Mouse (Mus musculus) hindbrain, postnatal 0 days (tissue): ENCODE results near the gene Adgrg6. TPM values are rescaled to one million over a fixed set of nuclear protein-coding genes. Genes with fewer than 3 reads are reported as not detected.

Source experiments
- ATAC-seq: fragments of 200-750 bp; cut with Nextera tagmentation; 2 replicates; pipeline ENCODE4 v1.8.0; 2017; ENCODE audit warnings: mild to moderate bottlenecking, moderate TSS enrichment, moderate library complexity
- DNase-seq: peaks from one replicate; pipeline ENCODE4 v3.0.0-alpha.2; 2015; ENCODE audit warnings: low spot score
- H3K27ac ChIP-seq: fragments of 300-500 bp; sonication (generic); 2 replicates; pipeline ENCODE4 v1.5.1; 2014; ENCODE audit warnings: mild to moderate bottlenecking
- H3K27me3 ChIP-seq: fragments of 300-500 bp; sonication (generic); 2 replicates; pipeline ENCODE4 v1.6.1; 2014; ENCODE audit warnings: low read length, mixed read lengths; ENCODE audit not compliant: insufficient read depth
- H3K36me3 ChIP-seq: fragments of 300-500 bp; sonication (generic); 2 replicates; pipeline ENCODE4 v1.6.1; 2014; ENCODE audit warnings: low read length, mixed read lengths; ENCODE audit not compliant: insufficient read depth
- H3K4me1 ChIP-seq: fragments of 300-500 bp; sonication (generic); 2 replicates; pipeline ENCODE4 v1.6.1; 2014; ENCODE audit warnings: antibody characterized with exemption, low read length, mixed read lengths; ENCODE audit not compliant: insufficient read depth
- H3K4me2 ChIP-seq: fragments of 300-500 bp; sonication (generic); 2 replicates; pipeline ENCODE4 v1.6.1; 2014; ENCODE audit warnings: low read depth, mild to moderate bottlenecking, low read length, moderate library complexity, mixed read lengths
- H3K4me3 ChIP-seq: fragments of 300-500 bp; sonication (generic); 2 replicates; pipeline ENCODE4 v1.5.1; 2014; ENCODE audit warnings: low read length
- H3K9ac ChIP-seq: fragments of 300-500 bp; sonication (generic); replicated peaks from 2 replicates; pipeline ENCODE4 v1.6.1; 2014; ENCODE audit warnings: mild to moderate bottlenecking, low read length, moderate library complexity, mixed read lengths
- H3K9me3 ChIP-seq: fragments of 300-500 bp; sonication (generic); 2 replicates; pipeline ENCODE4 v1.6.1; 2016; ENCODE audit warnings: low read length, mixed read lengths
- CTCF ChIP-seq: IDR thresholded peaks from 2 replicates; pipeline ENCODE4 v1.5.1; 2016; ENCODE audit warnings: antibody characterized with exemption, control low read depth, low read depth
- WGBS: fragments of 180-500 bp; shearing (Covaris S2); extraction: QIAGEN DNeasy Blood & Tissue Kit; methylation state at CpG from one replicate; pipeline ENCODE4 v1.1.7; 2014; 5-methylcytosine and 5-hydroxymethylcytosine counted together
- polyA plus RNA-seq: library from polyadenylated mRNA; unstranded; fragments of >200 nt; fragmentation: Nextera tagmentation; extraction: Ambion mirVana; gene quantifications from 2 replicates; pipeline ENCODE4 v1.2.1, GENCODE M21; 2015
- total RNA-seq: library from RNA; depleted of rRNA; stranded (reverse); fragments of >200 nt; gene quantifications from 2 replicates; pipeline ENCODE4 v1.2.3, GENCODE M21; 2014

The Adgrg6 gene
- total and polyA plus RNA-seq, 2 experiments from 2014 or later = 2.2 to 6.1 TPM

DNA sequence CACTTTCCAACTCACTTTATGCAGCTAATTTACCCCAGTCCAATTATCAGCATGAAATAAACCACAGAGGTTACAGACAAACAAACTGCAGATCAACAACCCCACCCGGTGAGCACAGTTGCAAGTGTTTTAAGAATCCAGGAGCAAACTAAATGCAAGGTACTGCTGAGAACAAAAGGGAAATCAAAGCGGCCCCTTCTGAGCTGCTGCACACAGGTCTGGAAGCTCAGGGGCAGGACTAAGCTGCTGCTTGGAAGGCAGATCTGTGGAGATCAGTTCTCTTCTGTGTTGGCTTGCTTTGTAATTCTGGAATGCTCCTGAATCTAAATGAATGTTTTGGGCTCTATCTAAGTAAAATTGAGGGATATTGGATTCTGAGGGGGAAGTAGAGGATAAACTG, 25.2 kb upstream of the Adgrg6 start:
- Histone ChIP-seq H3K9ac (no peak overlapping the region), H3K4me2 (no peak overlapping the region), H3K27me3 (no peaks in the 10 kb centered on the region), H3K36me3 (no peaks in the 10 kb centered on the region), H3K4me3 (no peak overlapping the region), H3K27ac (no peak overlapping the region), H3K4me1 (no peaks in the 10 kb centered on the region), H3K9me3 (no peaks in the 10 kb centered on the region)
- TF ChIP-seq CTCF = no peak
- DNase-seq = no peak
- ATAC-seq = no peak
- 14% methylated on average over 2 of the region's 2 CpGs for WGBS

DNA sequence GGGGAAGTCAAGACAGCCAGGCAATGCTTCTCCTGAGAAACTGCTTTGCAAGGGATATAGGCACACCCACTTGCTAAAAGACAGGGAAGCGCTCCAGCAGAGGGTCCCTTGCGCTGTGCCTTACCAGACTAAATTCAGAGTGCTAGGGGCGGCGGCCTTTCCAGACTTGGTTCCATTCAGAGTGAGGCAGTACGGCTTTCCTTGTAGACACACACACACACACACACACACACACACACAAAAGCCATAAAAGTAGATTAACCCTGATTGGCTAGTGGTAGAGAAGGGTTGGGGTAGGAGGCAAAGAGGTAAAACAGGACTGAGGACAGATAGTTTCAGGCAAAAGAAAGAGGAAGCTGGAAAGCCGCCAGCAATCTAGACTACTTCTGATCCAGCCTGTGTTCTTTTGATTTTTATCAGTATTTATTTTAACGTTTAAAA, 672 bp upstream of the Adgrg6 start:
- Histone ChIP-seq H3K27ac (no peak overlapping the region), H3K4me3 (peak overlapping the region; percentile 14; the same call in 1 of the 2 replicates), H3K36me3 (no peaks in the 10 kb centered on the region), H3K9me3 (no peaks in the 10 kb centered on the region), H3K27me3 (peaks cover 5% of the 10 kb centered on the region; the same call in 1 of the 2 replicates), H3K9ac (no peak overlapping the region), H3K4me2 (peak overlapping the region; percentile 100), H3K4me1 (no peaks in the 10 kb centered on the region)
- WGBS = 28% methylated on average over 7 of the region's 7 CpGs
- TF ChIP-seq CTCF = no peak
- peak; percentile 45 for DNase-seq
- ATAC-seq = no peak

GRCm38 (mm10) chr10:14544608-14544940, 885 bp downstream of the Adgrg6 start:
- Histone ChIP-seq H3K9me3 (no peaks in the 10 kb centered on the region), H3K4me3 (peak overlapping the region; percentile 80), H3K4me2 (peak overlapping the region; percentile 100), H3K27ac (no peak overlapping the region), H3K9ac (peak overlapping the region; percentile 51), H3K36me3 (no peaks in the 10 kb centered on the region), H3K27me3 (peaks cover 5% of the 10 kb centered on the region; the same call in 1 of the 2 replicates), H3K4me1 (no peaks in the 10 kb centered on the region)
- peak; percentile 45; the same call in 1 of the 2 replicates for ATAC-seq
- TF ChIP-seq CTCF = no peak
- no peak for DNase-seq
- WGBS = 6% methylated on average over 9 of the region's 9 CpGs

GRCm38 (mm10) chr10:14543511-14544067, 1.9 kb downstream of the Adgrg6 start:
- no peaks in the 10 kb centered on the region for H3K4me1 ChIP-seq
- H3K36me3 ChIP-seq = no peaks in the 10 kb centered on the region
- H3K9me3 ChIP-seq = no peaks in the 10 kb centered on the region
- TF ChIP-seq CTCF = no peak
- WGBS = 82% methylated on average over 8 of the region's 8 CpGs
- H3K27me3 ChIP-seq = peaks cover 5% of the 10 kb centered on the region; the same call in 1 of the 2 replicates
- H3K4me2 ChIP-seq = no peak overlapping the region; the same call in 1 of the 2 replicates
- no peak overlapping the region for H3K4me3 ChIP-seq
- DNase-seq = no peak
- H3K27ac ChIP-seq = no peak overlapping the region
- no peak for ATAC-seq
- no peak overlapping the region for H3K9ac ChIP-seq

- Histone ChIP-seq H3K4me1 (no peaks in the 10 kb centered on the region), H3K9me3 (no peaks in the 10 kb centered on the region), H3K9ac (no peak overlapping the region), H3K4me2 (no peak overlapping the region), H3K27ac (no peak overlapping the region), H3K36me3 (no peaks in the 10 kb centered on the region), H3K4me3 (no peak overlapping the region), H3K27me3 (no peaks in the 10 kb centered on the region)
- DNase-seq (no peak), ATAC-seq (no peak)
- WGBS = 89% methylated on average over 3 of the region's 3 CpGs
- TF ChIP-seq CTCF = no peak
Observed at GRCm38 (mm10) chr10:14537102-14537501, 8.4 kb downstream of the Adgrg6 start.

DNA sequence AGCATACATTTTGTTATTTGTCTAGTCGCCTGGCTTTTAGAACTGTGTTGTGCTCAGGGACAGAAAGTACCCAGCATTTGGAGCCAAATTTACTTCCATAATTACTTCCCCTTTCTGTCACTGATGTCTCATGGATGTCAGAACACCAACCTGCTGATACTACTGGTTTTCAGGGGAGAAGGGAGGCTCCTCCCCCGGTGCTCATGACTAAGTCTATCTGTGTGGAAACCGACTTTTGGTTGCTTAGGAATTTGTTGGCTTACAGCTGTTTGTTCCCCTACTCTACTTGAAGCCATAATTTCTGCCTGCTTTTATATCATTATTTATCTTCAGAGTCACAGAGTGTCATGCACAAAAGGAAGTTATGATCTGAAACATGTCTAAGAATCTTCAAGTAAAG, 14.4 kb downstream of the Adgrg6 start:
- no peak overlapping the region for H3K4me2 ChIP-seq
- no peak overlapping the region for H3K27ac ChIP-seq
- no peak for ATAC-seq
- no peaks in the 10 kb centered on the region for H3K36me3 ChIP-seq
- H3K9ac ChIP-seq = no peak overlapping the region
- H3K27me3 ChIP-seq = no peaks in the 10 kb centered on the region
- TF ChIP-seq CTCF = no peak
- no peaks in the 10 kb centered on the region for H3K9me3 ChIP-seq
- no peak for DNase-seq
- no peak overlapping the region for H3K4me3 ChIP-seq
- 90% methylated on average over 3 of the region's 3 CpGs for WGBS
- H3K4me1 ChIP-seq = no peaks in the 10 kb centered on the region

GRCm38 (mm10) chr10:14530670-14531069, 14.8 kb downstream of the Adgrg6 start:
- 98% methylated on average over 1 of the region's 1 CpGs for WGBS
- Histone ChIP-seq H3K36me3 (no peaks in the 10 kb centered on the region), H3K27me3 (no peaks in the 10 kb centered on the region), H3K4me3 (no peak overlapping the region), H3K4me1 (no peaks in the 10 kb centered on the region), H3K9ac (no peak overlapping the region), H3K9me3 (no peaks in the 10 kb centered on the region), H3K27ac (no peak overlapping the region), H3K4me2 (no peak overlapping the region)
- ATAC-seq (no peak), DNase-seq (no peak)
- TF ChIP-seq CTCF = no peak
